31 mouse cellular contexts compared by ENCODE assay signal in the genomic region with DNA sequence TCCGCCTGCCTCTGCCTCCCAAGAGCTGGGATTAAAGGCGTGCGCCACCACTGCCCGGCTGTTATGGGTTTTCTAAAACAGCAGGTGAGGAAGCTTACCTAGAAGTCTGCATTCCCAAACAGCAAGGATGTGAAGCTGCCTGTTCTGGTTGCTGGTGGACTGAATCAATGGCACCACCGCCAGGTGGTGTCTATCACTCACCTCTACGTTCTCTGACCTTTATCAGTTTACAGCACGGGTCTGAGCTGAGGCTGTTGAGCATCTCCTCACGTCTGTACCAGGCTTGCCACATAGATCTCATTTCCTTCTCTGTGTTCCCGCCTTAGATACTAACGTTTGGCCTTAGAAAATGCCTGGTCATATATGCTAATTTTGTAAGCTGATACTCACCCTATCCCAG. TPM values are rescaled to one million over a fixed set of nuclear protein-coding genes. Genes with fewer than 3 reads are reported as not detected.
DNase-seq lines count a peak whose midpoint lies in the region; ATAC-seq and TF ChIP-seq lines count a peak whose summit lies in the region.
"Had no signal": no experiment of that assay in that cellular context is flagged by ENCODE, and none has a peak within 500 bp of the region (broad histone marks: within the 10 kb centered on the region; RNA-seq: fewer than 3 reads in every experiment).

No protein-coding gene starts in this region.

- peaks cover 14% of the 10 kb centered on the region for H3K36me3 ChIP-seq in liver, postnatal 0 days (replicated peaks; ENCODE audit: insufficient read depth, low read length)
- H3K36me3 ChIP-seq in ES-Bruce4 (ENCODE audit: control insufficient read depth, insufficient read depth, low read length, poor library complexity, severe bottlenecking), result no peaks in the 10 kb centered on the region
- no peaks in the 10 kb centered on the region for H3K36me3 ChIP-seq in stomach, postnatal 0 days (ENCODE audit: control insufficient read depth, insufficient read depth, low read length)
- H3K36me3 ChIP-seq in forebrain, embryonic 14.5 days (ENCODE audit: control insufficient read depth, insufficient read depth, low read length), result peaks cover 16% of the 10 kb centered on the region

- no peak overlapping the region for H3K4me3 ChIP-seq in liver, postnatal 0 days (ENCODE audit: low read depth, low read length)
- H3K4me3 ChIP-seq in ES-Bruce4 (ENCODE audit: low read depth, low read length), result no peak overlapping the region
- no peak overlapping the region for H3K4me3 ChIP-seq in stomach, postnatal 0 days (ENCODE audit: low read depth, low read length)
- no peak overlapping the region for H3K4me3 ChIP-seq in left cerebral cortex, adult 2 months
- no peak overlapping the region for H3K4me3 ChIP-seq in forebrain, embryonic 14.5 days (ENCODE audit: low read depth, low read length)
- H3K4me3 ChIP-seq: embryonic facial prominence, embryonic 13.5 days; forebrain, embryonic 10.5 days; hindbrain, embryonic 12.5 days; intestine, embryonic 15.5 days; kidney, embryonic 15.5 days; limb, embryonic 15.5 days; midbrain, embryonic 10.5 days; midbrain, embryonic 15.5 days had no signal

- H3K4me2 ChIP-seq in liver, postnatal 0 days (ENCODE audit: low read depth, low read length), result no peak overlapping the region
- H3K4me2 ChIP-seq in stomach, postnatal 0 days (replicated peaks; ENCODE audit: low read depth), result no peak overlapping the region
- no peak overlapping the region for H3K4me2 ChIP-seq in forebrain, embryonic 14.5 days (ENCODE audit: low read length)
- H3K4me2 ChIP-seq: embryonic facial prominence, embryonic 13.5 days; heart, embryonic 11.5 days; hindbrain, embryonic 12.5 days; intestine, embryonic 15.5 days; kidney, embryonic 15.5 days; limb, embryonic 15.5 days; midbrain, embryonic 15.5 days had no signal

- H3K4me1 ChIP-seq in liver, postnatal 0 days (ENCODE audit: insufficient read depth), result peaks cover 9% of the 10 kb centered on the region; the same call in 1 of the 2 replicates
- no peaks in the 10 kb centered on the region for H3K4me1 ChIP-seq in ES-Bruce4 (ENCODE audit: control insufficient read depth, insufficient read depth, low read length)
- H3K4me1 ChIP-seq in stomach, postnatal 0 days (replicated peaks; ENCODE audit: control insufficient read depth, insufficient read depth), result no peaks in the 10 kb centered on the region
- H3K4me1 ChIP-seq in forebrain, embryonic 14.5 days (ENCODE audit: control insufficient read depth, insufficient read depth, low read length), result no peaks in the 10 kb centered on the region
- H3K4me1 ChIP-seq: embryonic facial prominence, embryonic 13.5 days; forebrain, embryonic 10.5 days; hindbrain, embryonic 12.5 days; intestine, embryonic 15.5 days; kidney, embryonic 15.5 days; limb, embryonic 15.5 days; midbrain, embryonic 10.5 days; midbrain, embryonic 15.5 days had no signal

- H3K27ac ChIP-seq in liver, postnatal 0 days (ENCODE audit: low read depth), result no peak overlapping the region
- H3K27ac ChIP-seq in ES-Bruce4 (ENCODE audit: insufficient read depth, low read length), result no peak overlapping the region
- H3K27ac ChIP-seq in stomach, postnatal 0 days (replicated peaks), result no peak overlapping the region
- no peak overlapping the region for H3K27ac ChIP-seq in left cerebral cortex, adult 2 months
- no peak overlapping the region for H3K27ac ChIP-seq in forebrain, embryonic 14.5 days (ENCODE audit: low read depth, low read length)
- H3K27ac ChIP-seq: embryonic facial prominence, embryonic 13.5 days; forebrain, embryonic 10.5 days; hindbrain, embryonic 12.5 days; hindbrain, postnatal 0 days; intestine, embryonic 15.5 days; kidney, embryonic 15.5 days; limb, embryonic 15.5 days; macrophage; midbrain, embryonic 10.5 days; midbrain, embryonic 15.5 days had no signal

- no peak for TF ChIP-seq EP300 in liver, postnatal 0 days (IDR thresholded peaks at IDR 0.05; ENCODE audit: low read depth)
- TF ChIP-seq EP300 in ES-Bruce4 (IDR thresholded peaks at IDR 0.05; ENCODE audit: insufficient read depth, low read depth, low read length), result no peak
- TF ChIP-seq EP300 in stomach, postnatal 0 days (optimal IDR thresholded peaks at IDR 0.05), result no peak

- 61% methylated on average over 10 of the region's 10 CpGs for WGBS in liver, postnatal 0 days (ENCODE audit: insufficient replicate concordance)
- WGBS in stomach, postnatal 0 days, result 53% methylated on average over 10 of the region's 10 CpGs
- WGBS in forebrain, embryonic 14.5 days, result 75% methylated on average over 10 of the region's 10 CpGs

- H3K9ac ChIP-seq in liver, postnatal 0 days (replicated peaks), result no peak overlapping the region
- H3K9ac ChIP-seq in ES-Bruce4 (ENCODE audit: low read depth, poor library complexity, severe bottlenecking), result no peak overlapping the region
- H3K9ac ChIP-seq in stomach, postnatal 0 days (ENCODE audit: low read length), result no peak overlapping the region
- H3K9ac ChIP-seq in forebrain, embryonic 14.5 days (ENCODE audit: low read length), result no peak overlapping the region
- H3K9ac ChIP-seq: embryonic facial prominence, embryonic 13.5 days; forebrain, postnatal 0 days; hindbrain, embryonic 12.5 days; intestine, embryonic 15.5 days; kidney, embryonic 15.5 days; limb, embryonic 15.5 days; midbrain, embryonic 15.5 days had no signal

- no peak for TF ChIP-seq POLR2A in ES-Bruce4 (IDR thresholded peaks at IDR 0.05; ENCODE audit: insufficient read depth, low read length)

- intact Hi-C loops in left cerebral cortex, adult 2 months (cut with DNase I), result loop anchor here (5.0 kb wide), 1 partner anchor 163 kb away; no protein-coding TSS in a partner anchor

- no peaks in the 10 kb centered on the region for H3K27me3 ChIP-seq in liver, postnatal 0 days (ENCODE audit: insufficient read depth, low read length)
- H3K27me3 ChIP-seq in ES-Bruce4 (ENCODE audit: control insufficient read depth, insufficient read depth, low read length, poor library complexity, severe bottlenecking), result no peaks in the 10 kb centered on the region
- no peaks in the 10 kb centered on the region for H3K27me3 ChIP-seq in stomach, postnatal 0 days (ENCODE audit: control insufficient read depth, insufficient read depth, low read length)
- H3K27me3 ChIP-seq in forebrain, embryonic 14.5 days (replicated peaks; ENCODE audit: control insufficient read depth, insufficient read depth, low read length), result no peaks in the 10 kb centered on the region
- H3K27me3 ChIP-seq: embryonic facial prominence, embryonic 13.5 days; hindbrain, embryonic 12.5 days; intestine, embryonic 15.5 days; kidney, embryonic 15.5 days; limb, embryonic 15.5 days; midbrain, embryonic 15.5 days had no signal

- TF ChIP-seq CTCF in liver, postnatal 0 days (IDR thresholded peaks at IDR 0.05; ENCODE audit: low read depth), result 0 out of 2 replicates have a peak, but pooled peaks have one; percentile 17
- TF ChIP-seq CTCF in ES-Bruce4 (IDR thresholded peaks at IDR 0.05; ENCODE audit: low read depth, low read length), result peak; percentile 40
- TF ChIP-seq CTCF in stomach, postnatal 0 days (IDR thresholded peaks at IDR 0.05; ENCODE audit: low read depth), result peak; percentile 39
- no peak for TF ChIP-seq CTCF in left cerebral cortex, adult 2 months (IDR thresholded peaks at IDR 0.05)

- DNase-seq in liver, postnatal 0 days, result no peak
- DNase-seq in liver, result no peak
- peak; percentile 64 for DNase-seq in ZHBTc4 (ENCODE audit: low read depth, low spot score)
- DNase-seq in stomach, postnatal 0 days (ENCODE audit: low spot score), result no peak
- DNase-seq in left cerebral cortex, adult 2 months (ENCODE audit: extremely low spot score in 1 of 2, low spot score in 2 of 2), result no peak
- DNase-seq in forebrain, embryonic 14.5 days (ENCODE audit: low spot score), result no peak
- DNase-seq: adrenal gland, postnatal 10 days; cerebellum, adult 11 months; cerebellum, adult 9-11 months; forebrain, postnatal 0 days; gastrocnemius, postnatal 10 days; heart, postnatal 36 days; kidney, postnatal 25 days; left cerebral cortex, postnatal 4 days; lung, postnatal 10 days; right cerebral cortex, adult 18-20 months; spleen, adult 18-20 months; thymus, adult 2 months; thymus, postnatal 36 days had no signal

- no peak for ATAC-seq in liver, postnatal 0 days
- ATAC-seq in stomach, postnatal 0 days (ENCODE audit: low FRiP score, low TSS enrichment), result no peak
- no peak for ATAC-seq in forebrain, embryonic 14.5 days
- ATAC-seq: forebrain, postnatal 0 days; hindbrain, postnatal 0 days; intestine, embryonic 15.5 days; midbrain, embryonic 15.5 days had no signal

- no peaks in the 10 kb centered on the region for H3K9me3 ChIP-seq in liver, postnatal 0 days (ENCODE audit: low read length)
- no peaks in the 10 kb centered on the region for H3K9me3 ChIP-seq in ES-Bruce4 (replicated peaks; ENCODE audit: control insufficient read depth, insufficient read depth, low read length, poor library complexity, severe bottlenecking)
- H3K9me3 ChIP-seq in stomach, postnatal 0 days (ENCODE audit: control insufficient read depth, low read length), result no peaks in the 10 kb centered on the region
- no peaks in the 10 kb centered on the region for H3K9me3 ChIP-seq in forebrain, embryonic 14.5 days (replicated peaks; ENCODE audit: control insufficient read depth, low read length)
- H3K9me3 ChIP-seq: embryonic facial prominence, embryonic 13.5 days; forebrain, embryonic 10.5 days; hindbrain, embryonic 12.5 days; intestine, embryonic 15.5 days; kidney, embryonic 15.5 days; limb, embryonic 15.5 days; midbrain, embryonic 10.5 days; midbrain, embryonic 15.5 days had no signal

RNA-seq across cellular contexts. Expression of gene Fbxo22, which starts 20.3 kb away (rescaled TPM):
- polyA plus RNA-seq in liver, postnatal 0 days (2015; fragmentation: Nextera tagmentation; extraction: Ambion mirVana), result 23.1 and 25.0 TPM in 2 replicates
- 93.0 and 102 TPM in 2 replicates for polyA plus RNA-seq in ES-Bruce4 (2011; ENCODE audit: insufficient read depth, insufficient read length, low read depth, missing spikeins)
- 29.8 and 30.0 TPM in 2 replicates for polyA plus RNA-seq in stomach, postnatal 0 days (2015; fragmentation: Nextera tagmentation; extraction: Ambion mirVana)
- 10 to 100 TPM; 40.2 to 46.5 TPM for total RNA-seq in left cerebral cortex, adult 2 months (2021)
- polyA plus RNA-seq in forebrain, embryonic 14.5 days (2014; fragmentation: Nextera tagmentation; extraction: Ambion mirVana), result 73.0 and 83.6 TPM in 2 replicates
